Comparison of ENCODE assay signal across 22 mouse cellular contexts in the genomic region with DNA sequence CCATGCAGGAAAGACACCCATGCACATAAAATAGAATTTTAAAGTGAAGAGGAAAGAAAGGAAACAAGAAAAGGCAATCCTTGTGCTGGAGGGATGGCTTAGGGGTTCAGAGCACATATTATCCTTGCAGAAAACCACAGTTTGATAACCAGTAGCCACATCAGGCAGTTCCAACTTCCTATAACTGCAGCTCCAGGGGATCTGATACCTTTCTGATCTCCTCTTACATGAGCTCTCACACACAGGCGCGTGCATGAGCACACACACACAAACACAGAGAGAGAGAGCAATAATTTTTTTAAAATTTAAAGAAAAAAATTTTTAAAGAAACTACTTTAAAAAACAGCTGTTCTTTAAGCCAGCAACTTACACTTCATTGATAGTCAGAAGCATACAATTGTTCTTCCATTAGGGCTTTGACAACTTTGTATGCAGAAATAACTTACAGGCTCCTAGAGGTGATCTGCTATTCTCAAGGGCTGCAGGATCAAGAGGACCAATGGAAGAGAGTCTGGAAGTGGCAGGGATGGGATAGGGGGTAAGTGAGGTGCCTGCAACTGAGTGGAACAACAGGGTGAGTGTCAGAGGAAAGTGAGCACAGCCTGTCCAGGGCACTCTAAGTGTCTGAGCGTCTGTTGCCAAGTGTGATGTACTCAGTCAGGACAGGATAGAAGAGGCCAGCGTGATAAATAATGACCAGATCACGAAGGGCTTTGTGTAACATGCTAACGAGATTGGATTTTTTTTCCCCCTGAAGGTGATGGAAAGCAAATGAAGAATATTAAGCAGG. TPM values are rescaled to one million over a fixed set of nuclear protein-coding genes. Genes with fewer than 3 reads are reported as not detected.
"Had no signal": no experiment of that assay in that cellular context is flagged by ENCODE, and none has a peak within 500 bp of the region (broad histone marks: within the 10 kb centered on the region; RNA-seq: fewer than 3 reads in every experiment).

No protein-coding gene starts in this region.

- ATAC-seq: liver, postnatal 0 days; lung, postnatal 0 days had no signal

- DNase-seq: kidney, postnatal 14 days; kidney, postnatal 4 days; left cerebral cortex, postnatal 4 days; liver, postnatal 0 days; lung, embryonic 14.5 days; right cerebral cortex, adult 18-20 months; right cerebral cortex, postnatal 14 days; right cerebral cortex, postnatal 4 days; thymus, adult 2 months; thymus, postnatal 14 days; thymus, postnatal 4 days had no signal

- H3K36me3 ChIP-seq: limb, embryonic 12.5 days; limb, embryonic 15.5 days; midbrain, embryonic 12.5 days; neural tube, embryonic 12.5 days; neural tube, embryonic 15.5 days had no signal

- H3K4me2 ChIP-seq: limb, embryonic 12.5 days; limb, embryonic 15.5 days; liver, embryonic 11.5 days; lung, embryonic 14.5 days; midbrain, embryonic 12.5 days; neural tube, embryonic 12.5 days; neural tube, embryonic 15.5 days had no signal

- H3K4me3 ChIP-seq: limb, embryonic 12.5 days; limb, embryonic 15.5 days; midbrain, embryonic 12.5 days; neural tube, embryonic 12.5 days; neural tube, embryonic 15.5 days had no signal

- H3K27ac ChIP-seq: limb, embryonic 12.5 days; limb, embryonic 15.5 days; liver, embryonic 14.5 days; macrophage; midbrain, embryonic 12.5 days; neural tube, embryonic 12.5 days; neural tube, embryonic 15.5 days; stomach, postnatal 0 days had no signal

- H3K9ac ChIP-seq: limb, embryonic 12.5 days; limb, embryonic 15.5 days; liver, embryonic 14.5 days; liver, postnatal 0 days; lung, embryonic 14.5 days; midbrain, embryonic 12.5 days; neural tube, embryonic 12.5 days; neural tube, embryonic 15.5 days had no signal

- H3K9me3 ChIP-seq: limb, embryonic 12.5 days; limb, embryonic 15.5 days; midbrain, embryonic 12.5 days; neural tube, embryonic 12.5 days; neural tube, embryonic 15.5 days had no signal

- H3K4me1 ChIP-seq: limb, embryonic 12.5 days; limb, embryonic 15.5 days; midbrain, embryonic 12.5 days; neural tube, embryonic 12.5 days; neural tube, embryonic 15.5 days had no signal

- H3K27me3 ChIP-seq: limb, embryonic 15.5 days; midbrain, embryonic 12.5 days; neural tube, embryonic 12.5 days; neural tube, embryonic 15.5 days had no signal

RNA-seq across cellular contexts. Expression of a gene that starts 7.9 kb away (rescaled TPM):
- total RNA-seq: left cerebral cortex, postnatal 14 days; left cerebral cortex, postnatal 4 days had no signal

RNA-seq across cellular contexts. Expression of a gene that starts 19.0 kb away (rescaled TPM):
- polyA plus RNA-seq: macrophage had no signal
